Mouse (Mus musculus) liver, adult (tissue): ENCODE results near the gene Olfr1214.

ENCODE experiments used
- GATA4 ChIP-seq: IDR thresholded peaks from 2 replicates; pipeline ENCODE4 v1.6.1; 2014; ENCODE audit warnings: mild to moderate bottlenecking, low read length; ENCODE audit not compliant: insufficient replicate concordance

Gene Olfr1214

GRCm38 (mm10) chr2:88992553-88992952, at the start of gene Olfr1214:
Gene Olfr1214, minus strand, starts transcription at chr2:88992653.
- no peak for TF ChIP-seq GATA4

- TF ChIP-seq GATA4: no peak
Observed at GRCm38 (mm10) chr2:89031965-89032364, 39.5 kb upstream of the Olfr1214 start, which contains the start of gene Olfr1217. Gene Olfr1217, minus strand, starts transcription at chr2:89032065.

GRCm38 (mm10) chr2:89018240-89018639, 25.8 kb upstream of the Olfr1214 start, which contains the start of gene Olfr1216:
Gene Olfr1216, minus strand, starts transcription at chr2:89018340.
- no peak for TF ChIP-seq GATA4

GRCm38 (mm10) chr2:89006873-89007272, 14.4 kb upstream of the Olfr1214 start, which contains the start of gene Olfr1215:
Gene Olfr1215, minus strand, starts transcription at chr2:89006973.
- TF ChIP-seq GATA4: no peak

GRCm38 (mm10) chr2:88980181-88980580, 12.3 kb downstream of the Olfr1214 start, which contains the start of gene Gm13762:
Gene Gm13762, minus strand, starts transcription at chr2:88980281.
- TF ChIP-seq GATA4: no peak

- TF ChIP-seq GATA4: no peak
Observed at GRCm38 (mm10) chr2:88953669-88954068, 38.8 kb downstream of the Olfr1214 start, which contains the start of gene Olfr1212. Gene Olfr1212, plus strand, starts transcription at chr2:88953969.

- no peak for TF ChIP-seq GATA4
Observed at GRCm38 (mm10) chr2:88938011-88938410, 54.4 kb downstream of the Olfr1214 start, which contains the start of gene Olfr1211. Gene Olfr1211, minus strand, starts transcription at chr2:88938111.
